Mouse (Mus musculus) forebrain, embryonic 13.5 days (tissue): ENCODE measurements at regions not wholly inside any gene's neighbourhood (a gene's known extent, or its start where the extent isn't known, plus 50 kb on each side); places are given as distances from the start of the nearest gene placed in this dataset. TPM values are rescaled to one million over a fixed set of nuclear protein-coding genes. Genes with fewer than 3 reads are reported as not detected.

Experiments used
- ATAC-seq: fragments of 200-750 bp; cut with Nextera tagmentation; 2 replicates; pipeline ENCODE4 v1.8.0; 2017
- H3K27ac ChIP-seq: fragments of 300-500 bp; sonication (generic); 2 replicates; pipeline ENCODE4 v1.5.1; 2015; ENCODE audit warnings: inconsistent platforms, mild to moderate bottlenecking, moderate library complexity
- H3K27me3 ChIP-seq: fragments of 300-500 bp; sonication (generic); 2 replicates; pipeline ENCODE4 v1.6.1; 2015; ENCODE audit warnings: mild to moderate bottlenecking, inconsistent platforms
- H3K36me3 ChIP-seq: fragments of 300-500 bp; sonication (generic); 2 replicates; pipeline ENCODE4 v1.6.1; 2015; ENCODE audit warnings: mild to moderate bottlenecking, inconsistent platforms; ENCODE audit not compliant: poor library complexity, severe bottlenecking
- H3K4me1 ChIP-seq: fragments of 300-500 bp; sonication (generic); 2 replicates; pipeline ENCODE4 v1.6.1; 2015; ENCODE audit warnings: inconsistent platforms
- H3K4me2 ChIP-seq: fragments of 300-500 bp; sonication (generic); 2 replicates; pipeline ENCODE4 v1.6.1; 2015; ENCODE audit warnings: inconsistent platforms, mild to moderate bottlenecking, moderate library complexity
- H3K4me3 ChIP-seq: fragments of 300-500 bp; sonication (generic); 2 replicates; pipeline ENCODE4 v1.5.1; 2015; ENCODE audit warnings: mild to moderate bottlenecking, inconsistent platforms
- H3K9ac ChIP-seq: fragments of 300-500 bp; sonication (generic); 2 replicates; pipeline ENCODE4 v1.6.1; 2015; ENCODE audit warnings: mild to moderate bottlenecking, inconsistent platforms
- H3K9me3 ChIP-seq: fragments of 300-500 bp; sonication (generic); replicated peaks from 2 replicates; pipeline ENCODE4 v1.6.1; 2016; ENCODE audit warnings: inconsistent platforms
- WGBS: fragments of 180-500 bp; shearing (Covaris S2); methylation state at CpG from one replicate; pipeline ENCODE4 v1.1.7; 2015; 5-methylcytosine and 5-hydroxymethylcytosine counted together
- microRNA-seq: library from miRNA; unstranded; fragments of <30 nt; microRNA quantifications from one replicate; pipeline ENCODE4, GENCODE M21; 2016

DNA sequence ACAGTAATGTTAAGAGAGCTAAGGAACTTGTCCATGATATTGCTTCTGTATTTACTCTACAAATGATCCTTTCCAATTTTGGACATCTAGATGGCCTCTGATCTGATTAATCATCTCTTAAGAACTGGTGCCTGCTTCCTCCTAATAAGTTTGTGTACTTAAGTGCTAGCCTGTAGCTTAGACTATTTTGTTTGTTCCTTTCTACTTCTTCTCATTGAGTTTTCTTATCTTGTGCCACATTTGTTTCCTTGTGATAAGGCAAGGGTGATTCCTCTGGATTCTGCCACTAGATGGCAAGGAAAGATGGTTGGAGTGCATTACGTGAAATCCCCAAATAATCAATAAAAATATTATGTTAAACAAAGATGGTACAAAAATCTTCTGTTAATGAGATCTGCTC lies 148.0 kb downstream of the Calcrl start:
- ATAC-seq, result no peak
- 91% methylated on average over 1 of the region's 1 CpGs for WGBS

More for the DNA sequence above, 148.0 kb downstream of the Calcrl start:
- Histone ChIP-seq H3K4me1 (no peaks in the 10 kb centered on the region), H3K4me2 (no peak overlapping the region), H3K9ac (no peak overlapping the region), H3K9me3 (no peaks in the 10 kb centered on the region), H3K27me3 (no peaks in the 10 kb centered on the region), H3K27ac (no peak overlapping the region), H3K36me3 (no peaks in the 10 kb centered on the region), H3K4me3 (no peak overlapping the region)

Small RNA genes lying in the stretch of these regions (microRNA-seq; reads per million reads assigned to microRNA genes)
- gene Gm25972, result not detected
